Mouse (Mus musculus) heart, adult 2 months (tissue): ENCODE data around the gene Krt90. TPM values are rescaled to one million over a fixed set of nuclear protein-coding genes. Genes with fewer than 3 reads are reported as not detected.

ENCODE experiments used
- DNase-seq, 2 experiments: peaks; one replicate each; pipeline ENCODE4 v3.0.0; 2021
- H3K27ac ChIP-seq: fragments of 200-600 bp; 2 replicates; pipeline ENCODE4 v1.8.1; 2022
- H3K27me3 ChIP-seq: fragments of 200-500 bp; 2 replicates; pipeline ENCODE4 v1.6.1; 2012; ENCODE audit warnings: mild to moderate bottlenecking, low read length, inconsistent platforms, mixed read lengths; ENCODE audit not compliant: control insufficient read depth, insufficient read depth
- H3K36me3 ChIP-seq: fragments of 200-500 bp; 2 replicates; pipeline ENCODE4 v1.6.1; 2012; ENCODE audit warnings: low read length, inconsistent platforms; ENCODE audit not compliant: control insufficient read depth, insufficient read depth
- H3K4me1 ChIP-seq: fragments of 200-500 bp; 2 replicates; pipeline ENCODE4 v1.6.1; 2011; ENCODE audit warnings: low read length; ENCODE audit not compliant: control insufficient read depth, insufficient read depth
- H3K4me3 ChIP-seq: fragments of 200-600 bp; 2 replicates; pipeline ENCODE4 v1.8.1; 2022
- H3K79me2 ChIP-seq: fragments of 200-500 bp; replicated peaks from 2 replicates; pipeline ENCODE4 v1.6.1; 2012; ENCODE audit warnings: mild to moderate bottlenecking, inconsistent platforms, low read length, moderate library complexity, mixed read lengths; ENCODE audit not compliant: control insufficient read depth, insufficient read depth
- H3K9ac ChIP-seq: fragments of 200-500 bp; 2 replicates; pipeline ENCODE4 v1.6.1; 2012; ENCODE audit warnings: low read depth, mild to moderate bottlenecking, control low read depth, inconsistent platforms, low read length, mixed read lengths
- CTCF ChIP-seq: fragments of 200-600 bp; IDR thresholded peaks from 2 replicates; pipeline ENCODE4 v1.8.1; 2022; ENCODE audit warnings: antibody characterized with exemption, mild to moderate bottlenecking, moderate library complexity
- EP300 ChIP-seq: fragments of 200-500 bp; IDR thresholded peaks from 2 replicates; pipeline ENCODE4 v1.6.1; 2011; ENCODE audit warnings: low read depth, low read length, control low read depth; ENCODE audit not compliant: insufficient read depth
- POLR2A ChIP-seq: fragments of 200-500 bp; IDR thresholded peaks from 2 replicates; pipeline ENCODE4 v1.6.1; 2011; ENCODE audit warnings: mild to moderate bottlenecking, low read depth, low read length, control low read depth; ENCODE audit not compliant: insufficient read depth
- WGBS: fragments of 180-500 bp; shearing (Covaris S2); methylation state at CpG from one replicate; pipeline ENCODE4 v1.1.7; 2018; 5-methylcytosine and 5-hydroxymethylcytosine counted together
- intact Hi-C: fragments of 180-260 bp; cut with DNase I; formaldehyde crosslinking; loops from one replicate; pipeline ENCODE4 v1.15.1; 2025
- microRNA-seq, 2 experiments: library from miRNA; unstranded; fragments of <30 nt; microRNA quantifications; one replicate each; pipeline ENCODE4 v1.2.0; 2021
- polyA plus RNA-seq: library from polyadenylated mRNA; depleted of rRNA; stranded (reverse); fragments of >200 nt; gene quantifications from 2 replicates; pipeline ENCODE4 v1.2.3, GENCODE M21; 2012; rRNA removed
- total RNA-seq, 2 experiments: library from RNA; stranded (reverse); gene quantifications; 2 replicates each; pipeline ENCODE4 v1.2.3; 2021

The Krt90 gene
- total and polyA plus RNA-seq, 3 experiments, result not detected

- no peak for DNase-seq
- H3K36me3 ChIP-seq, result no peaks in the 10 kb centered on the region
- H3K4me3 ChIP-seq, result no peak overlapping the region
- no peak overlapping the region for H3K9ac ChIP-seq
- TF ChIP-seq POLR2A (no peak), EP300 (no peak), CTCF (no peak)
- WGBS, result 37% methylated on average over 14 of the region's 14 CpGs
- intact Hi-C loops, result no loop called here
- no peak overlapping the region for H3K27ac ChIP-seq
- no peaks in the 10 kb centered on the region for H3K79me2 ChIP-seq
- no peaks in the 10 kb centered on the region for H3K27me3 ChIP-seq
- no peaks in the 10 kb centered on the region for H3K4me1 ChIP-seq
These were observed 55.6 kb downstream of the Krt90 start for GRCm38 (mm10) chr15:101506896-101507758.

Small RNA genes within 50 kb of the gene (microRNA-seq; reads per million reads assigned to microRNA genes)
- gene Gm44393 (0 reads per million in 2 experiments), gene Gm44460 (0 reads per million in 2 experiments)

Other genes with a start within 250 kb of the Krt90 start
- gene Krt80, start 192.8 kb downstream of the Krt90 start, total RNA-seq, result 1 to 10 TPM; 2.2 to 2.8 TPM
- 2.0 and 3.2 TPM in 2 replicates for gene Krt80, start 192.8 kb downstream of the Krt90 start, polyA plus RNA-seq
- 1 to 10 TPM; 2.5 to 3.1 TPM for gene Krt7, start 151.9 kb downstream of the Krt90 start, total RNA-seq
- 2.6 and 3.3 TPM in 2 replicates for gene Krt7, start 151.9 kb downstream of the Krt90 start, polyA plus RNA-seq
- gene Krt87, start 124.1 kb downstream of the Krt90 start, total RNA-seq, result not detected
- gene Krt87, start 124.1 kb downstream of the Krt90 start, polyA plus RNA-seq, result not detected in 2 replicates
- gene Krt88, start 115.2 kb downstream of the Krt90 start, total RNA-seq, result not detected
- gene Krt88, start 115.2 kb downstream of the Krt90 start, polyA plus RNA-seq, result not detected in 2 replicates
- gene Krt81, start 99.2 kb downstream of the Krt90 start, total RNA-seq, result not detected
- not detected in 2 replicates for gene Krt81, start 99.2 kb downstream of the Krt90 start, polyA plus RNA-seq
- not detected for gene Krt86, start 89.5 kb downstream of the Krt90 start, total RNA-seq
- gene Krt86, start 89.5 kb downstream of the Krt90 start, polyA plus RNA-seq, result 0.12 TPM in 1 of 2 replicates, not detected in the other
- not detected for gene Krt83, start 71.4 kb downstream of the Krt90 start, total RNA-seq
- gene Krt83, start 71.4 kb downstream of the Krt90 start, polyA plus RNA-seq, result not detected in 2 replicates
- gene Gm49425, start 45.7 kb downstream of the Krt90 start, total RNA-seq, result not detected
- gene Gm49425, start 45.7 kb downstream of the Krt90 start, polyA plus RNA-seq, result not detected in 2 replicates
- not detected for gene Krt84, start 30.1 kb downstream of the Krt90 start, total RNA-seq
- gene Krt84, start 30.1 kb downstream of the Krt90 start, polyA plus RNA-seq, result not detected in 2 replicates
- not detected for gene Krt82, start 12.3 kb downstream of the Krt90 start, total RNA-seq
- gene Krt82, start 12.3 kb downstream of the Krt90 start, polyA plus RNA-seq, result not detected in 2 replicates
- not detected for gene Krt75, start 11.0 kb upstream of the Krt90 start, total RNA-seq
- gene Krt75, start 11.0 kb upstream of the Krt90 start, polyA plus RNA-seq, result not detected in 2 replicates
- not detected for gene Gm5414, start 65.2 kb upstream of the Krt90 start, total RNA-seq
- not detected in 2 replicates for gene Gm5414, start 65.2 kb upstream of the Krt90 start, polyA plus RNA-seq
- not detected for gene Gm5478, start 84.4 kb upstream of the Krt90 start, total RNA-seq
- not detected in 2 replicates for gene Gm5478, start 84.4 kb upstream of the Krt90 start, polyA plus RNA-seq
- gene Krt6b, start 117.3 kb upstream of the Krt90 start, total RNA-seq, result not detected
- 0.04 TPM in 1 of 2 replicates, not detected in the other for gene Krt6b, start 117.3 kb upstream of the Krt90 start, polyA plus RNA-seq
- gene Krt6a, start 131.4 kb upstream of the Krt90 start, total RNA-seq, result not detected
- not detected in 2 replicates for gene Krt6a, start 131.4 kb upstream of the Krt90 start, polyA plus RNA-seq
- gene Krt5, start 149.9 kb upstream of the Krt90 start, total RNA-seq, result under 1 TPM in 1 of 2 experiments, not detected in 1; 0.23 TPM
- 1.3 TPM in 1 of 2 replicates, not detected in the other for gene Krt5, start 149.9 kb upstream of the Krt90 start, polyA plus RNA-seq
- gene Krt71, start 180.2 kb upstream of the Krt90 start, total RNA-seq, result not detected
- not detected in 2 replicates for gene Krt71, start 180.2 kb upstream of the Krt90 start, polyA plus RNA-seq
- gene Krt72, start 223.5 kb upstream of the Krt90 start, total RNA-seq, result not detected
- gene Krt72, start 223.5 kb upstream of the Krt90 start, polyA plus RNA-seq, result not detected in 2 replicates
- not detected for gene Krt73, start 239.4 kb upstream of the Krt90 start, total RNA-seq
- gene Krt73, start 239.4 kb upstream of the Krt90 start, polyA plus RNA-seq, result not detected in 2 replicates